Mouse (Mus musculus) left cerebral cortex, postnatal 36 days (tissue): ENCODE data around the gene Krt10. TPM values are rescaled to one million over a fixed set of nuclear protein-coding genes. Genes with fewer than 3 reads are reported as not detected.

Source experiments
- DNase-seq, 2 experiments: peaks; one replicate each; pipeline ENCODE4 v3.0.0; 2021 to 2022; ENCODE audit warnings: low spot score in 2 of 2, mixed read lengths in 1 of 2
- intact Hi-C: fragments of 180-260 bp; cut with DNase I; formaldehyde crosslinking; loops from one replicate; pipeline ENCODE4 v1.15.1; 2025
- total RNA-seq, 2 experiments: library from RNA; stranded (reverse); gene quantifications; 2 replicates each; pipeline ENCODE4 v1.2.3; 2021

Gene Krt10
- total RNA-seq = 10 to 100 TPM in 1 of 2 experiments, 1 to 10 TPM in 1; 9.7 to 12.4 TPM

DNA sequence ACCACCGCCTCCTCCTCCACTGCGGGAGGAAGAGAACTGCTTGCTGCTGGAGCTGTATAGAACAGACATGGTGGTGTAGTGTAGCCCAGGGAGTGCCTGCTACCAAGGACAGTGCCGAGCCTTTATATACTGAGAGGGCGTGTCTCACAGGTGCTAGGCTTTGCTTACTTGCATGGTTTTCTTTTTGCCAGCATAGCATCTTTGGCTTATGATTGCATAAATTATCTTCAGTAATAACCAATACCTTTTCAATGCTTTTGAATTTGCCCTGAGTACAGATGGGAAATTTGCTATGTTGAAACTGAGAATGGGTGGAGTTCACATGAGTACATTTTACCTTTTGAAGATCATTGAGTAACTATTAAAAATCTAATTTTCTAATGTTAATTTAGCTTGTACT, at the start of gene Krt10:
Krt10 (minus strand) TSS at position 101 of the 400 bp plus-strand sequence.
- no peak for DNase-seq
- intact Hi-C loops = loop anchor here (10.0 kb wide), 3 partner anchors 186 to 776 kb away; no protein-coding TSS in a partner anchor

GRCm38 (mm10) chr11:99437972-99438371, 48.8 kb upstream of the Krt10 start, which contains the start of gene Krt20:
Krt20 (minus strand) TSS chr11:99438150.
- intact Hi-C loops = no loop called here
- no peak for DNase-seq

DNA sequence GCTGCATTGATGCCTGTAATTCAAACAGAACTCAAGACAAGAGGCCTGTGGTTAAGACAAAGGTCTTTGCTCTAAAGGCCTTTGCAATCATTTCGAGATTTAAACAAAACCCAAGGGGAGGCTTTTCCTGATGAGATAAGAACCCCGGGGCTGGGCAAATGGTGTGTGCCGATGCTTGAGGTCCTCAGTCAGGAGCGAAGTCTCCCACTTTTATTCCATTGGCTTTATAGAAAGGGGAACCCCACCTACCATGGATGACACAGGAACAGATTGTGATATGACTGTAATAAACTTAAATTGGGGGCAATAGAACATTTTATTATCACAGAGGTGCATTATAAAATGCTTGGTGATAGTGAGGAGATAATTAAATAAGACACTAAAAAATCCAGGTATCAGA, 47.5 kb upstream of the Krt10 start:
- intact Hi-C loops = no loop called here
- DNase-seq = no peak

- DNase-seq = no peak
- intact Hi-C loops = no loop called here
Measured at GRCm38 (mm10) chr11:99430670-99431069, 41.5 kb upstream of the Krt10 start.

DNA sequence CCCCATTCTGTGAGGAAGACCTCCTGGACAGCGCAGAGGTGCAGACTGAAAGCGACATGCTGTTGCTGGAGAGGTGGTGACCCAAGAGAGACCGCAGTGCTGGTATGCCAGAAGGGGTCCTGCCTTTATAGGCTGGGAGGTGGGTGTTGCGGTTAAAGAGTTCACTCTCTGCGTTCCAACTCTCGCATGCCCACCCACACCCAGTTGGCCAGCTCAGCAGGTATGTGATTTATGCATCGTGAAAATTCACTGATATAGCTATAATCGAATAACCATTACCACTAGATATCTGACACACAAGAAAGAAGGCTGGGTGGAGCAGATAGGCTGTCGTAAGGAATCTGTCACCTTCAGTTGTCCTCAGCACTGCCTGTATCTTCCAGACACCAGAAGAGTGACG, 33.0 kb upstream of the Krt10 start, which contains the start of gene Krt12:
Krt12 (minus strand) TSS at position 101 of the 400 bp plus-strand sequence.
- DNase-seq = no peak
- intact Hi-C loops = no loop called here

- no peak for DNase-seq
- intact Hi-C loops = no loop called here
Measured at GRCm38 (mm10) chr11:99420586-99420985, 31.4 kb upstream of the Krt10 start.

DNA sequence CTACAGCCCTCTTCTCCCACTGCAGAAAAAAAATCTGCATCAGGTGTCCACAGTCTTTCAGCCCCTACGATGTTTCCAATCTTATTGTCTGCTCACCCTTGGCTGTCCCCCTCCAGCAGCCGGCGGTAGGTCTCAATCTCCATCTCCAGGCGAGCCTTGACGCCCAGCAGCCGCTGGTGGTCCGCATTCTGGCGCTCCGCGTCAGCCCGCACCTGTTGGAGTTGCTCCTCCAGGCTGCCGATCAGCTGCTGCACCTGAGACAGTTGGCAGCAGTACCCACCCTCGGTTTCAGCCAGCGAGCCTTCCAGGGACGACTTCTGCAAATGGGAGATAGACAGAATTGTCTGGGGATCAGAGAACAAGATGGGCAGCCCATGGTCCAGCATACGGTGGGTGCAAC, 28.7 kb upstream of the Krt10 start:
- DNase-seq = no peak
- intact Hi-C loops = no loop called here

DNA sequence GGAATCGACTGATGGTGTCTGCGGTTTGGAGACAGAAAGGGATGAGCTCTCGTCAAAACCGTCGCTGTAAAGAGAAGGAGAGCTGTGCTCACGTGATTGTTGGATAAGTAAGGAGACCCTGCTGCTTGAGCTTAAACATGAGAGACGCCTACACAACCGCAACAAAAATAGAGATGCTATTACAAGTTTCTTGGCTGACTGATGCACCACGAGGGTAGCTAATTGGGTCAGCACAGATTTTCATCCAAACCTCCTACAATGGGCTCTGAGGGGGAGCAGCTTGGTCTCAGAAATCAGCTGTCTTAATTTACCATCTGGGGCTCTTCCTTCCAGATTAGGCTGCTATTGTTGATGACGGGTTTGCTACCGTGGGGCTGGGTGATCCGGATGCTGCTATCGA, 27.7 kb upstream of the Krt10 start:
- DNase-seq = peak; percentile 58 to 63
- intact Hi-C loops = no loop called here

DNA sequence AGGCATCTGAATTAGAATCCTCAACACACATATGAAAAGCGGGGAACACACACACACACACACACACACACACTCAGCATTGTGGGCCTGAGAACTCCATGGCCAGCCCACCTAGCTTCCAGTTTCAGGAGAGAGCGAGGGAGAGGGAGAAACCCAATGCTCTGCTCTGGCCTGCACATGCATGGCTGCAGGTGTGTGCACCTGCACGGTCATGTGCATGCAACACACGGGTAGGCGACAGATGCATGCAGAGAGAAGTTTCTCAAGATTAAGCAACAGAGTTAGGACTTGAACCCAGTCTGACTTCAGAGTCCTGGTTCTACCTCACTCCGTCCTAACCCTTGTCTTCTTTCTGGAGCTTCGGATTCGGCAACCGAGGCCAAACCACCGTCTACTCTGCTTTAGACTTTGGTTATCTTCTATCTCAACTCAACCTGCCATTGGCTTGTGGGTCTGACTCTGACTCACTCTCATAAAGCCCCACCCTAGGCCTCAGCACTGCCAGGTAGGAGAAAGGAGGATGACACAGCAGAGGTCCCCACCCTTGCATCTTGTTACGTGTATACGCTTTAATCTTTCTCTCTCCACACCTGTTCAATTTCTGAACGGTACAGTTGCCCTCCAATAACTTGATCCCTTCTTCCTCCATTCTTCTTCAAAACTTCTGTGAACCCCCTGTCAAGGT, 25.4 kb upstream of the Krt10 start:
- DNase-seq = no peak
- intact Hi-C loops = no loop called here

DNA sequence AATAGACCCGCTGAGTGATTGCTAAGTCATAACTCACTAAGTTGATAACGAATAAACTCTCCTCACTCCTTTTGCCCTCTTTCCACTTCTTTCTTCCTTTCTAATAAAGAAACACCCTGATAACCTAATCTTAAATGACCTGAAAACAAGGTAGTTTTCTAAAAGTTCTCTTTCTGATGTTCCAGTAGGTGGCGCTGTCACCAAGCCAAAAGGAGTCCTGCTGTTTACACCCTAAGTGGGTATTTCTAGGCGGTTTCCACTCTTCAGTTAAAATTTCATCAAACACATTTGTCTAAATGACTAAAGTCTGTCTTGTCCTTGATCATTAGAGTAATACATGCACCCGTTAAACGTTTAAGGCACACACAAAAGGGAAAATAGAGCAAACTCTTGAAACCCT, 24.1 kb upstream of the Krt10 start:
- no peak for DNase-seq
- intact Hi-C loops = loop anchor here (1.0 kb wide), 1 partner anchor 50 kb away; no protein-coding TSS in a partner anchor

DNA sequence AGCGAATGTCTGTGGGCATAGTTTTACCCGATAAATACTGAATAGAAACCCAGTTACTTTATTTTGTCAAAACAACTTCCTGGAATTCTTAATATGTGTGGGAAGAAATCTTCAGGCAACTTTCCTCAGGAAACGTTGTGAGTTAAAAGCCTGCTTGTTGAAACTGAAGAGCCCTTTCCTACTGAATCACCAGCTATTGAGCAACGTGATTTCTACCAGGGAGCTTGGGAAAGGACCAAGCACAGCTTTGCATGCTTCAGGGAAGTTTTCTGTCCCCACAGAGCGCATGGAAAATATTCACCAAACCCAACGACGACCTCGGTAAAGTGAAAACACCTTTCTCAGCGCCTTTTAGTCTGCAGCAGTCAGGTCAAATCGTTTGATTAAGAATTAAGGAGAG, 17.0 kb upstream of the Krt10 start:
- intact Hi-C loops = no loop called here
- no peak for DNase-seq

DNA sequence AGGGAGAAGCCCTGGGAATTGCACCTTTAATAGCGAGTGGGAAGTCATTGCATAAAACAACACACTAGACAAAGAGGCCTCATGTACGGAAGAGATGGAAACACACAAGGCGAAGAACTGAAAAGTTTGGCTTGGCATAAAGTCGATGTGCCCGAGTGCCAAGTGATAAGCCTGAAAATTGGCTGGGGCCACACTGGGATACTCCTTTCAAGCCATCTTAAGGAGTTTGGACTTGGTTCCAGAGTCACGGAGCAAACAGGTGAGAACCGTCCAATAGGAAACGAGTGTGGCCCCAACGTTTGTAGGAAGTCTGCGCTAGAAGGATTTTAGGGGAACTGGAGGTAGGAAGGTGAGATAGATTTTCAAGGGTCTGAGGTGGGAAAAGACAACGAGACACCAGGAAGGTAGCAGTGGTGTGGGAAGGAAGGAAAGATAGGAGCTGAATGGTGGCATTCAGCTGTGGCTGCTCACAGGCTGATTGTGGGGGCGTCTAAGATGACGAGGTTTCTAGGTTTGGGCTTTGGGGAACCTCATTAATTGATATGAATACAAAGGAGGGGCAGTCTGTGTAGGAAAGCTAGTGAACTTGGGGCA, 10.9 kb upstream of the Krt10 start:
- intact Hi-C loops = no loop called here
- DNase-seq = no peak

DNA sequence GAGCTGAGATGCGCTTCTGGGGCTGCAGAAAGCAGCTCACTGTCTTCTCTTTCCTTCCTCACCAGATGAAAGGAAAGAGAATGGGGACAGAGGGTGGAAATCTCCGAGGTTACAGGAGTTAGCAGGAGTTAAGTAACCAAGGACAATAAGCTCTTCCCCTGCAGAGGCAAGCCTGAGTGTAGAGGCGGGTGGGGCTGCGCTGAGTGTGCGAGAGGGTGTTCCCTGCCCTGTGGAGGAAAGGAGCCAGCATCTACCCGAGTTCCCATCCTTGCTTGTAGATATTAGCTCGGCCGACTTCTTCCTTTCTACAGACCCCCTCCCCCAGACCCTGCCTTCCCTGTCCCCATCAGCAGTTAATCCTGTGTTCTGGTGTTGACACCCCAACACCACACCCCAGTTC, 9.7 kb upstream of the Krt10 start:
- intact Hi-C loops = no loop called here
- no peak for DNase-seq

DNA sequence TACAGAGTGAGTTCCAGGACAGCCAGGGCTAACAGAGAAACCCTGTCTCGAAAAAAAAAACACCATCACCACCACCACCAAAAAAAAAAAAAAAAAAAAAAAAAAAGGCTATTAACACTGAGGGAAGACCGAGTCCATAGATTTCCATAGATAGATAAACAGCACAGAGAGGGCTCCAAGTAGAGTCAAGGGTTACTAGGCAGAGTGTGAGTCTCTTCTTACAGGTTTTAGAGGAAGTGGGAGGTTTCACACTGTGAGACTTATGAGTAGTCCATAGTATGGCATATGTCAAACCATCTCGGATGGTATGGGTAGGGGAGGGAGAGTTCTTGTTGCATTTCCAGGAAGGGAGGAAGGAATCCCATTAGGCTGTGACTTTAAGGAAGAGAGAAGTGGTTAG, 8.9 kb upstream of the Krt10 start:
- no peak for DNase-seq
- intact Hi-C loops = no loop called here

- intact Hi-C loops = no loop called here
- no peak for DNase-seq
Measured at GRCm38 (mm10) chr11:99396661-99397060, 7.5 kb upstream of the Krt10 start.

DNA sequence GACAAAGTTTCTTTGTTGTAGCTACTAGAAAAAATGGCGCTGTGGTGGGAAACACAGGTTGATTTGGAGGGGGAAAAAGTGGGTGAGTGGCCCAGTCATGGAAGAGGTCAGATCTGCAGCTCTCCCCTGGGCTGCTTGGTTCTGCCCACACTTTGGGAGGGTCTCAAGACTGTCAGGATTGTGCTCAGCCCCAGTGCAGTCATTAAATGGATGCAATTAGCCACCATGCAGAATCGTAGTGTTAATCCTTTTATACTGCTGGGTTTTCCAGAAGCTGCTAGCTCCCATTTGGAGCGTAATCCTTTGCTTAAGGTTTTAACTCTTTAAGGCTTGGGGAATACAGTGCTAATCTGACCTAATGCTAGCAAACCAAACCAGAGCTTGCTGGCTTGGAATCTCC, 6.9 kb upstream of the Krt10 start:
- intact Hi-C loops = no loop called here
- no peak for DNase-seq

DNA sequence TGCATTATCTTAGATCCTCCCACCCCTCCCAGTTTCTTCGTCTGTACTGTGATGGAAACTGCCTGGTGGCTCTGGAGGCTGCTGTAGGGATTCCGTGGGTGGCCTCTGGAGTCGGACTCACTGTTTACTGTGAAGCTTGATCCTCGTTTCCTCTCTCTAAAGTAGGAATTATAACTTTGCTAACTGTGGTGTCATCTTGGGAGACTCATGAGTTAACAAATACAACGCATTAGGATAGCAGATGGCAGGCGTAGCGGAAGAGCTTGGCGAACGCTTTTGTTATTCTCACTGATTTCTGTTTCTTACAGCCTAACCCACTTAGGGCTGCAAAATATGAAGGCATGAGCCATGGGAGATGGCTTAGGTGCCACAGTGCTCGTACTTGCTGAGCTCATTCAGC, 3.3 kb upstream of the Krt10 start:
- intact Hi-C loops = no loop called here
- DNase-seq = peak in 1 of 2 experiments; percentile 32

- intact Hi-C loops = no loop called here
- no peak for DNase-seq
Measured at GRCm38 (mm10) chr11:99391375-99391774, 2.2 kb upstream of the Krt10 start.

DNA sequence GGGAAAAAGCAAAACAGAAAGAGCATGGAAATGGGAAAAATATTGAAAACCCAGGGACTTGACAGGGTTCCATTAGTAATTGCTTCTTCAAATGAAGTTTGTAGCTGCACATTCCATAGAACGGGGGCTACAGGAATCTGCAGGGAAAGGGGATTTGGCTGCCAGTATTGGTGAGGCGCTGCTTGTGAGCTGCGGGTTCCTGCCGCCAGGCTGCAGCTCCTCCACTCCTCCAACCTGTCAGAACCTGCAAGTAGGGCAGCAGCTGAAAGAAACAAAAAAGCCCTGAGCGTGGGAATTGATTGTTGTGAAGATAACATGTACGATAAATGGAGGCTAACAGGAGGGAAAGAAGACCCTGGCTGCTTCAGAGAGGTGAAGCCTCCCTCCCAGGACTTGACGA, 1.7 kb upstream of the Krt10 start:
- intact Hi-C loops = no loop called here
- DNase-seq = no peak

DNA sequence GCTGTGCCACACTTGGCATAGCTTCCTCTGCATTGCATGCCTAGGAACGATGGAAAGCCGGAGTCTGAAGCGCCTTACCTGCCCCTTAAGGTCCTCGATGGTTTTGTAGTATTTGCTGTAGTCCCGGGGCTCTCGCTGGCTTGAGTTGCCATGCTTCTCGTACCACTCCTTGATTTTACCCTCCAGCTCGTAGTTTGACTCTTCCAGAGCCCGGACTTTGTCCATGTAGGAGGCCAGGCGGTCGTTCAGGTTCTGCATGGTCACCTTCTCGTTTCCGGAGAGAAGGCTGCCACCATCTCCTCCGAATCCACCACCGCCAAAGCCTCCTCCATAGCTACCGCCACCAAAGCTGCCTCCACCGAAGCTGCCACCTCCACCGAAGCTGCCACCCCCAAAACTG, 503 bp downstream of the Krt10 start:
- intact Hi-C loops = loop anchor here (10.0 kb wide), 3 partner anchors 186 to 776 kb away; no protein-coding TSS in a partner anchor

More for the DNA sequence above, 503 bp downstream of the Krt10 start:
- no peak for DNase-seq
